Mouse (Mus musculus): ENCODE measurements around the gene Rgs7bp.

Rgs7bp gene

GRCm38 (mm10) chr13:105031882-105032281 lies 22.8 kb downstream of the Rgs7bp start:
- H3K36me3 ChIP-seq (ENCODE audit: insufficient read depth, low read length) = no peaks in the 10 kb centered on the region
- no peaks in the 10 kb centered on the region for H3K4me1 ChIP-seq (replicated peaks; ENCODE audit: low read depth, low read length)
- no peak for TF ChIP-seq POU5F1 (IDR thresholded peaks at IDR 0.05; ENCODE audit: borderline replicate concordance, low read length)
- TF ChIP-seq NANOG (IDR thresholded peaks at IDR 0.05; ENCODE audit: borderline replicate concordance, low read length) = no peak
- no peak for TF ChIP-seq CTCF (conservative IDR thresholded peaks at IDR 0.05; ENCODE audit: low read length)
- H3K9me3 ChIP-seq (ENCODE audit: low read length) = no peaks in the 10 kb centered on the region
- H3K4me3 ChIP-seq (replicated peaks; ENCODE audit: low read length) = no peak overlapping the region
- no peaks in the 10 kb centered on the region for H3K27me3 ChIP-seq (ENCODE audit: insufficient read depth, low read length)

GRCm38 (mm10) chr13:105028276-105028675 lies 26.5 kb downstream of the Rgs7bp start:
- Histone ChIP-seq H3K36me3 (ENCODE audit: insufficient read depth, low read length) (no peaks in the 10 kb centered on the region), H3K9me3 (ENCODE audit: low read length) (no peaks in the 10 kb centered on the region), H3K4me3 (replicated peaks; ENCODE audit: low read length) (no peak overlapping the region), H3K27me3 (ENCODE audit: insufficient read depth, low read length) (no peaks in the 10 kb centered on the region), H3K4me1 (replicated peaks; ENCODE audit: low read depth, low read length) (no peaks in the 10 kb centered on the region)
- no peak for TF ChIP-seq POU5F1 (IDR thresholded peaks at IDR 0.05; ENCODE audit: borderline replicate concordance, low read length)
- TF ChIP-seq CTCF (conservative IDR thresholded peaks at IDR 0.05; ENCODE audit: low read length) = no peak
- TF ChIP-seq NANOG (IDR thresholded peaks at IDR 0.05; ENCODE audit: borderline replicate concordance, low read length) = no peak

DNA sequence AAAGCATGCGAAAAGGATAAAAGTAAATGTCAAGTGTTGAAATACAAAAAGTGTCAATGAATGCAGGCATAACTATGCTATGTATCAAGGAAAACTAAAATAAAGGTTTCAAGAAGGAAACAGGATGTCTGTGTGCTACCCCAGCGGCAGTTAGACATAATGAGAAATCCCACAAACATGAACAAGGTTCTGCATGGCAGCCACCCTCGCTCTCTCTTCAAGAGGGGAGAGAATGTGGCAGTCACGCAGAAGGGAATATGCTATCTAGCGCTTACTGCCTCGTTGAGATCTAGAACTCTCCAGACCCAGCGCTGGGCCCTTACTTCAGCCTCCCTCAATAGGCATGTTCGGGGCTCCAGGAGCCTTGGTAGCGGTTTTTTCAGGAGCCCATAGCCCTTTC lies 38.2 kb downstream of the Rgs7bp start:
- no peaks in the 10 kb centered on the region for H3K27me3 ChIP-seq (ENCODE audit: insufficient read depth, low read length)
- no peaks in the 10 kb centered on the region for H3K9me3 ChIP-seq (ENCODE audit: low read length)
- H3K36me3 ChIP-seq (ENCODE audit: insufficient read depth, low read length) = no peaks in the 10 kb centered on the region
- TF ChIP-seq POU5F1 (IDR thresholded peaks at IDR 0.05; ENCODE audit: borderline replicate concordance, low read length) (no peak), NANOG (IDR thresholded peaks at IDR 0.05; ENCODE audit: borderline replicate concordance, low read length) (no peak), CTCF (conservative IDR thresholded peaks at IDR 0.05; ENCODE audit: low read length) (no peak)
- no peaks in the 10 kb centered on the region for H3K4me1 ChIP-seq (replicated peaks; ENCODE audit: low read depth, low read length)
- H3K4me3 ChIP-seq (replicated peaks; ENCODE audit: low read length) = no peak overlapping the region

GRCm38 (mm10) chr13:105015710-105016404 lies 38.9 kb downstream of the Rgs7bp start:
- no peaks in the 10 kb centered on the region for H3K4me1 ChIP-seq (replicated peaks; ENCODE audit: low read depth, low read length)
- H3K36me3 ChIP-seq (ENCODE audit: insufficient read depth, low read length) = no peaks in the 10 kb centered on the region
- TF ChIP-seq NANOG (IDR thresholded peaks at IDR 0.05; ENCODE audit: borderline replicate concordance, low read length) (no peak), POU5F1 (IDR thresholded peaks at IDR 0.05; ENCODE audit: borderline replicate concordance, low read length) (no peak), CTCF (conservative IDR thresholded peaks at IDR 0.05; ENCODE audit: low read length) (no peak)
- H3K9me3 ChIP-seq (ENCODE audit: low read length) = no peaks in the 10 kb centered on the region
- H3K4me3 ChIP-seq (replicated peaks; ENCODE audit: low read length) = no peak overlapping the region
- H3K27me3 ChIP-seq (ENCODE audit: insufficient read depth, low read length) = no peaks in the 10 kb centered on the region

DNA sequence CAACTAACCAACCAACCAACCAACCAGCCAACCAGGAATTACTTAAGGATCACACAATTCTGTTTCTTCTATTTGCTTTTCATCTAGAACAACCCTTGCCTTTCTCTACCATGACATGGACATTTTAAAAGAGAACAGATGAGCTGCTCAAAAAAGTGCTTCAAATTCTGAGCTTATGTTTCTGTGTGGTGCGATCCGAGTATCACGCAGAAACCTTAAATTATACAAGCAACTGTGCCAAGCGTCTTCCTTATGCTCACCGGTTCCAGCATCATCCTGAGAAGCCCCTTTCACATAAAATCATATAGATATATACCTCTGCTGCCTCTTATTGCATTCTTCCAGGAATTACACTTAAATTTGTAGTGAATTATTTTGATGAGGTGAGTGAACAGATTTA lies 43.4 kb downstream of the Rgs7bp start:
- Histone ChIP-seq H3K36me3 (ENCODE audit: insufficient read depth, low read length) (no peaks in the 10 kb centered on the region), H3K9me3 (ENCODE audit: low read length) (no peaks in the 10 kb centered on the region), H3K4me3 (replicated peaks; ENCODE audit: low read length) (no peak overlapping the region), H3K27me3 (ENCODE audit: insufficient read depth, low read length) (no peaks in the 10 kb centered on the region), H3K4me1 (replicated peaks; ENCODE audit: low read depth, low read length) (no peaks in the 10 kb centered on the region)
- TF ChIP-seq CTCF (conservative IDR thresholded peaks at IDR 0.05; ENCODE audit: low read length) (no peak), NANOG (IDR thresholded peaks at IDR 0.05; ENCODE audit: borderline replicate concordance, low read length) (no peak), POU5F1 (IDR thresholded peaks at IDR 0.05; ENCODE audit: borderline replicate concordance, low read length) (no peak)

- Histone ChIP-seq H3K4me3 (replicated peaks; ENCODE audit: low read length) (no peak overlapping the region), H3K9me3 (ENCODE audit: low read length) (peaks cover 5% of the 10 kb centered on the region), H3K36me3 (ENCODE audit: insufficient read depth, low read length) (no peaks in the 10 kb centered on the region), H3K27me3 (ENCODE audit: insufficient read depth, low read length) (no peaks in the 10 kb centered on the region), H3K4me1 (replicated peaks; ENCODE audit: low read depth, low read length) (no peaks in the 10 kb centered on the region)
- TF ChIP-seq NANOG (IDR thresholded peaks at IDR 0.05; ENCODE audit: borderline replicate concordance, low read length) (no peak), POU5F1 (IDR thresholded peaks at IDR 0.05; ENCODE audit: borderline replicate concordance, low read length) (no peak), CTCF (conservative IDR thresholded peaks at IDR 0.05; ENCODE audit: low read length) (no peak)
These were observed 45.8 kb downstream of the Rgs7bp start for GRCm38 (mm10) chr13:105008891-105009290.

DNA sequence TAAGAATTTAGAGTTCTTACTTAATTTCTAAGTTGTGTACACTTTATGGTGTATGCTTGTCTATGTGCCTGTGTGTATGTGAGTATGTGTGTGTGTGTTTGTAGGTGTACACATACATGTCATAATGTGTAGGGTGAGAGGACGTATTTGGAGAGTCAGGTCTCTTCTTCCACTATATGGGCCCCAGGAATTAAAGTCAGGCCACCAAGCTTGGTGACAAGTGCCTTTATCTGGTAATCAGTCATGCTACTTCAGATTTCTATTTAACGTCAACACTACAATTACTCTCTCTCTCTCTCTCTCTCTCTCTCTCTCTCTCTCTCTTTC lies 51.9 kb downstream of the Rgs7bp start:
- Histone ChIP-seq H3K36me3 (ENCODE audit: insufficient read depth, low read length) (no peaks in the 10 kb centered on the region), H3K4me3 (replicated peaks; ENCODE audit: low read length) (no peak overlapping the region), H3K27me3 (ENCODE audit: insufficient read depth, low read length) (no peaks in the 10 kb centered on the region), H3K4me1 (replicated peaks; ENCODE audit: low read depth, low read length) (no peaks in the 10 kb centered on the region), H3K9me3 (ENCODE audit: low read length) (peaks cover 25% of the 10 kb centered on the region)
- TF ChIP-seq CTCF (conservative IDR thresholded peaks at IDR 0.05; ENCODE audit: low read length) = no peak
- TF ChIP-seq NANOG (IDR thresholded peaks at IDR 0.05; ENCODE audit: borderline replicate concordance, low read length) = no peak
- TF ChIP-seq POU5F1 (IDR thresholded peaks at IDR 0.05; ENCODE audit: borderline replicate concordance, low read length) = no peak

GRCm38 (mm10) chr13:105002132-105002830 lies 52.4 kb downstream of the Rgs7bp start:
- no peaks in the 10 kb centered on the region for H3K4me1 ChIP-seq (replicated peaks; ENCODE audit: low read depth, low read length)
- H3K36me3 ChIP-seq (ENCODE audit: insufficient read depth, low read length) = no peaks in the 10 kb centered on the region
- H3K4me3 ChIP-seq (replicated peaks; ENCODE audit: low read length) = no peak overlapping the region
- H3K27me3 ChIP-seq (ENCODE audit: insufficient read depth, low read length) = no peaks in the 10 kb centered on the region
- TF ChIP-seq POU5F1 (IDR thresholded peaks at IDR 0.05; ENCODE audit: borderline replicate concordance, low read length) (no peak), CTCF (conservative IDR thresholded peaks at IDR 0.05; ENCODE audit: low read length) (no peak), NANOG (IDR thresholded peaks at IDR 0.05; ENCODE audit: borderline replicate concordance, low read length) (no peak)
- H3K9me3 ChIP-seq (ENCODE audit: low read length) = peaks cover 30% of the 10 kb centered on the region
